Mouse (Mus musculus) midbrain, embryonic 15.5 days (tissue): ENCODE data around the gene Dact3. TPM values are rescaled to one million over a fixed set of nuclear protein-coding genes. Genes with fewer than 3 reads are reported as not detected.

Source experiments
- ATAC-seq: fragments of 200-750 bp; cut with Nextera tagmentation; replicated peaks from 2 replicates; pipeline ENCODE4 v1.8.0; 2017; ENCODE audit warnings: moderate TSS enrichment
- H3K27ac ChIP-seq: fragments of 300-500 bp; sonication (generic); 2 replicates; pipeline ENCODE4 v1.5.1; 2015; ENCODE audit warnings: mild to moderate bottlenecking, inconsistent platforms
- H3K27me3 ChIP-seq: fragments of 300-500 bp; sonication (generic); replicated peaks from 2 replicates; pipeline ENCODE4 v1.6.1; 2015; ENCODE audit warnings: inconsistent platforms
- H3K36me3 ChIP-seq: fragments of 300-500 bp; sonication (generic); replicated peaks from 2 replicates; pipeline ENCODE4 v1.6.1; 2015; ENCODE audit warnings: inconsistent platforms
- H3K4me1 ChIP-seq: fragments of 300-500 bp; sonication (generic); 2 replicates; pipeline ENCODE4 v1.6.1; 2015; ENCODE audit warnings: inconsistent platforms
- H3K4me2 ChIP-seq: fragments of 300-500 bp; sonication (generic); 2 replicates; pipeline ENCODE4 v1.6.1; 2015; ENCODE audit warnings: inconsistent platforms, mild to moderate bottlenecking, moderate library complexity
- H3K4me3 ChIP-seq: fragments of 300-500 bp; sonication (generic); 2 replicates; pipeline ENCODE4 v1.5.1; 2015; ENCODE audit warnings: mild to moderate bottlenecking, inconsistent platforms
- H3K9ac ChIP-seq: fragments of 300-500 bp; sonication (generic); 2 replicates; pipeline ENCODE4 v1.6.1; 2015; ENCODE audit warnings: mild to moderate bottlenecking, inconsistent platforms
- H3K9me3 ChIP-seq: fragments of 300-500 bp; sonication (generic); 2 replicates; pipeline ENCODE4 v1.6.1; 2016; ENCODE audit warnings: inconsistent platforms
- WGBS: fragments of 180-500 bp; shearing (Covaris S2); methylation state at CpG from one replicate; pipeline ENCODE4 v1.1.7; 2015; ENCODE audit warnings: mixed read lengths; 5-methylcytosine and 5-hydroxymethylcytosine counted together
- polyA plus RNA-seq: library from polyadenylated mRNA; unstranded; fragments of >200 nt; fragmentation: Nextera tagmentation; extraction: Ambion mirVana; gene quantifications from 2 replicates; pipeline ENCODE4 v1.2.1, GENCODE M21; 2015

The Dact3 gene
- polyA plus RNA-seq, 1 experiment from 2014 or later: 4.7 TPM

GRCm38 (mm10) chr7:16869497-16869896 is 5.6 kb upstream of the Dact3 start:
- peak; percentile 98 for ATAC-seq
- Histone ChIP-seq H3K4me2 (peak overlapping the region; percentile 55), H3K4me3 (peak overlapping the region; percentile 36), H3K4me1 (peaks cover 16% of the 10 kb centered on the region), H3K36me3 (no peaks in the 10 kb centered on the region), H3K27me3 (no peaks in the 10 kb centered on the region), H3K27ac (peak overlapping the region; percentile 86), H3K9me3 (no peaks in the 10 kb centered on the region), H3K9ac (peak overlapping the region; percentile 46)
- WGBS: 16% methylated on average over 16 of the region's 16 CpGs

GRCm38 (mm10) chr7:16871600-16871999 is 3.5 kb upstream of the Dact3 start:
- no peaks in the 10 kb centered on the region for H3K27me3 ChIP-seq
- WGBS: 85% methylated on average over 10 of the region's 10 CpGs
- no peak overlapping the region for H3K4me3 ChIP-seq
- H3K9ac ChIP-seq: no peak overlapping the region
- no peak overlapping the region for H3K4me2 ChIP-seq
- no peak for ATAC-seq
- H3K4me1 ChIP-seq: peaks cover 28% of the 10 kb centered on the region
- no peak overlapping the region for H3K27ac ChIP-seq
- H3K36me3 ChIP-seq: no peaks in the 10 kb centered on the region
- H3K9me3 ChIP-seq: no peaks in the 10 kb centered on the region

GRCm38 (mm10) chr7:16872478-16872877 is 2.6 kb upstream of the Dact3 start:
- Histone ChIP-seq H3K9me3 (no peaks in the 10 kb centered on the region), H3K36me3 (no peaks in the 10 kb centered on the region), H3K4me1 (peaks cover 35% of the 10 kb centered on the region), H3K27me3 (no peaks in the 10 kb centered on the region), H3K9ac (no peak overlapping the region), H3K4me2 (no peak overlapping the region), H3K4me3 (no peak overlapping the region), H3K27ac (no peak overlapping the region)
- ATAC-seq: no peak
- 92% methylated on average over 9 of the region's 9 CpGs for WGBS

GRCm38 (mm10) chr7:16873392-16873791 is 1.7 kb upstream of the Dact3 start:
- Histone ChIP-seq H3K4me2 (no peak overlapping the region), H3K27me3 (no peaks in the 10 kb centered on the region), H3K4me3 (no peak overlapping the region), H3K27ac (no peak overlapping the region), H3K9me3 (no peaks in the 10 kb centered on the region), H3K36me3 (no peaks in the 10 kb centered on the region), H3K4me1 (peaks cover 35% of the 10 kb centered on the region), H3K9ac (no peak overlapping the region)
- WGBS: 91% methylated on average over 4 of the region's 4 CpGs
- ATAC-seq: no peak

- peaks cover 34% of the 10 kb centered on the region for H3K4me1 ChIP-seq
- peak overlapping the region; percentile 35 for H3K4me3 ChIP-seq
- H3K9me3 ChIP-seq: no peaks in the 10 kb centered on the region
- no peak overlapping the region for H3K9ac ChIP-seq
- H3K4me2 ChIP-seq: peak overlapping the region; percentile 39
- peak overlapping the region; percentile 76 for H3K27ac ChIP-seq
- WGBS: 5% methylated on average over 17 of the region's 17 CpGs
- no peaks in the 10 kb centered on the region for H3K27me3 ChIP-seq
- no peaks in the 10 kb centered on the region for H3K36me3 ChIP-seq
- ATAC-seq: no peak
Measured at GRCm38 (mm10) chr7:16874190-16874589, 927 bp upstream of the Dact3 start.

GRCm38 (mm10) chr7:16874756-16875309 is 284 bp upstream of the Dact3 start:
- peak overlapping the region; percentile 68 for H3K4me3 ChIP-seq
- peak overlapping the region; percentile 80 for H3K4me2 ChIP-seq
- no peaks in the 10 kb centered on the region for H3K27me3 ChIP-seq
- under 1% methylated on average over 33 of the region's 33 CpGs for WGBS
- H3K9ac ChIP-seq: no peak overlapping the region; the same call in 1 of the 2 replicates
- peaks cover 31% of the 10 kb centered on the region for H3K4me1 ChIP-seq
- peak overlapping the region; percentile 83 for H3K27ac ChIP-seq
- H3K36me3 ChIP-seq: no peaks in the 10 kb centered on the region
- peak; percentile 96 for ATAC-seq
- no peaks in the 10 kb centered on the region for H3K9me3 ChIP-seq

- Histone ChIP-seq H3K4me2 (peak overlapping the region; percentile 80), H3K36me3 (no peaks in the 10 kb centered on the region), H3K9me3 (no peaks in the 10 kb centered on the region), H3K27ac (peak overlapping the region; percentile 83), H3K27me3 (no peaks in the 10 kb centered on the region), H3K9ac (peak overlapping the region; percentile 72), H3K4me1 (peaks cover 30% of the 10 kb centered on the region), H3K4me3 (peak overlapping the region; percentile 68)
- 0% methylated on average over 27 of the region's 42 CpGs for WGBS
- peak; percentile 70 for ATAC-seq
Measured at GRCm38 (mm10) chr7:16875326-16875725, 209 bp downstream of the Dact3 start.

- peak overlapping the region; percentile 72 for H3K9ac ChIP-seq
- H3K27me3 ChIP-seq: no peaks in the 10 kb centered on the region
- peak overlapping the region; percentile 68 for H3K4me3 ChIP-seq
- WGBS: 9% methylated on average over 11 of the region's 11 CpGs
- peaks cover 31% of the 10 kb centered on the region for H3K4me1 ChIP-seq
- ATAC-seq: no peak
- no peaks in the 10 kb centered on the region for H3K9me3 ChIP-seq
- peak overlapping the region; percentile 83; the same call in 1 of the 2 replicates for H3K27ac ChIP-seq
- H3K36me3 ChIP-seq: no peaks in the 10 kb centered on the region
- H3K4me2 ChIP-seq: peak overlapping the region; percentile 80
Measured at GRCm38 (mm10) chr7:16876006-16876405, 889 bp downstream of the Dact3 start.

- H3K4me2 ChIP-seq: peak overlapping the region; percentile 80
- H3K9me3 ChIP-seq: no peaks in the 10 kb centered on the region
- peak overlapping the region; percentile 68 for H3K4me3 ChIP-seq
- H3K27me3 ChIP-seq: no peaks in the 10 kb centered on the region
- H3K4me1 ChIP-seq: peaks cover 31% of the 10 kb centered on the region
- 4% methylated on average over 13 of the region's 13 CpGs for WGBS
- H3K27ac ChIP-seq: no peak overlapping the region
- H3K36me3 ChIP-seq: no peaks in the 10 kb centered on the region
- ATAC-seq: no peak
- H3K9ac ChIP-seq: peak overlapping the region; percentile 72
Measured at GRCm38 (mm10) chr7:16876608-16877007, 1.5 kb downstream of the Dact3 start.

GRCm38 (mm10) chr7:16877717-16878116 is 2.6 kb downstream of the Dact3 start:
- H3K27ac ChIP-seq: no peak overlapping the region
- H3K27me3 ChIP-seq: no peaks in the 10 kb centered on the region
- no peak overlapping the region for H3K4me2 ChIP-seq
- H3K9ac ChIP-seq: no peak overlapping the region
- H3K4me1 ChIP-seq: peaks cover 31% of the 10 kb centered on the region
- H3K4me3 ChIP-seq: no peak overlapping the region
- WGBS: 86% methylated on average over 3 of the region's 3 CpGs
- ATAC-seq: no peak
- no peaks in the 10 kb centered on the region for H3K36me3 ChIP-seq
- no peaks in the 10 kb centered on the region for H3K9me3 ChIP-seq

- Histone ChIP-seq H3K27me3 (peaks cover 18% of the 10 kb centered on the region), H3K4me3 (no peak overlapping the region), H3K9me3 (no peaks in the 10 kb centered on the region), H3K36me3 (0 out of 2 replicates have a peak, but pooled peaks cover 5% of the 10 kb centered on the region), H3K4me1 (peaks cover 25% of the 10 kb centered on the region), H3K4me2 (no peak overlapping the region), H3K27ac (no peak overlapping the region), H3K9ac (no peak overlapping the region)
- 25% methylated on average over 9 of the region's 9 CpGs for WGBS
- ATAC-seq: no peak
Measured at GRCm38 (mm10) chr7:16879796-16880547, 4.9 kb downstream of the Dact3 start.

- no peaks in the 10 kb centered on the region for H3K9me3 ChIP-seq
- H3K4me1 ChIP-seq: peaks cover 24% of the 10 kb centered on the region
- 20% methylated on average over 5 of the region's 5 CpGs for WGBS
- H3K27ac ChIP-seq: no peak overlapping the region
- no peak overlapping the region for H3K9ac ChIP-seq
- ATAC-seq: no peak
- peaks cover 20% of the 10 kb centered on the region for H3K27me3 ChIP-seq
- no peak overlapping the region for H3K4me3 ChIP-seq
- H3K36me3 ChIP-seq: 0 out of 2 replicates have a peak, but pooled peaks cover 5% of the 10 kb centered on the region
- no peak overlapping the region for H3K4me2 ChIP-seq
Measured at GRCm38 (mm10) chr7:16880615-16881014, 5.5 kb downstream of the Dact3 start.
